Mouse (Mus musculus): ENCODE measurements at regions not wholly inside any gene's neighbourhood (a gene's known extent, or its start where the extent isn't known, plus 50 kb on each side); places are given as distances from the start of the nearest gene placed in this dataset.

- no peak for DNase-seq (ENCODE audit: low spot score)
These were observed 135.4 kb upstream of the Cdkn2b start for GRCm38 (mm10) chr4:89446156-89446716.

- DNase-seq (ENCODE audit: low spot score), result no peak
These were observed 134.6 kb upstream of the Cdkn2b start for GRCm38 (mm10) chr4:89445214-89446155.

GRCm38 (mm10) chr4:89442526-89442925, 131.7 kb upstream of the Cdkn2b start:
- no peak for DNase-seq (ENCODE audit: low spot score)

- DNase-seq (ENCODE audit: low spot score), result no peak
These were observed 130.0 kb upstream of the Cdkn2b start for GRCm38 (mm10) chr4:89440821-89441220.

- DNase-seq (ENCODE audit: low spot score), result no peak
These were observed 129.5 kb upstream of the Cdkn2b start for GRCm38 (mm10) chr4:89440326-89440725.

GRCm38 (mm10) chr4:89438665-89439064, 127.8 kb upstream of the Cdkn2b start:
- no peak for DNase-seq (ENCODE audit: low spot score)

- DNase-seq (ENCODE audit: low spot score), result no peak
These were observed 125.9 kb upstream of the Cdkn2b start for GRCm38 (mm10) chr4:89436764-89437163.

GRCm38 (mm10) chr4:89434152-89434551, 123.3 kb upstream of the Cdkn2b start:
- no peak for DNase-seq (ENCODE audit: low spot score)

- DNase-seq (ENCODE audit: low spot score), result no peak
These were observed 122.7 kb upstream of the Cdkn2b start for GRCm38 (mm10) chr4:89433528-89433927.

- DNase-seq (ENCODE audit: low spot score), result no peak
These were observed 120.7 kb upstream of the Cdkn2b start for GRCm38 (mm10) chr4:89431520-89431919.

- no peak for DNase-seq (ENCODE audit: low spot score)
These were observed 117.6 kb upstream of the Cdkn2b start for GRCm38 (mm10) chr4:89428465-89428864.

GRCm38 (mm10) chr4:89427345-89428293, 116.8 kb upstream of the Cdkn2b start:
- DNase-seq (ENCODE audit: low spot score), result no peak

- no peak for DNase-seq (ENCODE audit: low spot score)
These were observed 115.1 kb upstream of the Cdkn2b start for GRCm38 (mm10) chr4:89425916-89426315.

- DNase-seq (ENCODE audit: low spot score), result no peak
These were observed 111.0 kb upstream of the Cdkn2b start for GRCm38 (mm10) chr4:89421694-89422354.

- no peak for DNase-seq (ENCODE audit: low spot score)
These were observed 110.0 kb upstream of the Cdkn2b start for GRCm38 (mm10) chr4:89420868-89421267.

GRCm38 (mm10) chr4:89419507-89419906, 108.7 kb upstream of the Cdkn2b start:
- DNase-seq (ENCODE audit: low spot score), result no peak

GRCm38 (mm10) chr4:89405624-89406167, 94.9 kb upstream of the Cdkn2b start:
- no peak for DNase-seq (ENCODE audit: low spot score)

GRCm38 (mm10) chr4:89403151-89403550, 92.3 kb upstream of the Cdkn2b start:
- DNase-seq (ENCODE audit: low spot score), result no peak

- DNase-seq (ENCODE audit: low spot score), result no peak
These were observed 91.5 kb upstream of the Cdkn2b start for GRCm38 (mm10) chr4:89402324-89402723.

- DNase-seq (ENCODE audit: low spot score), result no peak
These were observed 90.9 kb upstream of the Cdkn2b start for GRCm38 (mm10) chr4:89401696-89402095.

- DNase-seq (ENCODE audit: low spot score), result no peak
These were observed 89.5 kb upstream of the Cdkn2b start for GRCm38 (mm10) chr4:89400342-89400741.
